Mouse (Mus musculus): ENCODE measurements around the gene Immp2l. TPM values are rescaled to one million over a fixed set of nuclear protein-coding genes. Genes with fewer than 3 reads are reported as not detected.

Gene Immp2l
- total RNA-seq, 2 experiments from 2014 or later = 21.7 to 26.0 TPM

DNA sequence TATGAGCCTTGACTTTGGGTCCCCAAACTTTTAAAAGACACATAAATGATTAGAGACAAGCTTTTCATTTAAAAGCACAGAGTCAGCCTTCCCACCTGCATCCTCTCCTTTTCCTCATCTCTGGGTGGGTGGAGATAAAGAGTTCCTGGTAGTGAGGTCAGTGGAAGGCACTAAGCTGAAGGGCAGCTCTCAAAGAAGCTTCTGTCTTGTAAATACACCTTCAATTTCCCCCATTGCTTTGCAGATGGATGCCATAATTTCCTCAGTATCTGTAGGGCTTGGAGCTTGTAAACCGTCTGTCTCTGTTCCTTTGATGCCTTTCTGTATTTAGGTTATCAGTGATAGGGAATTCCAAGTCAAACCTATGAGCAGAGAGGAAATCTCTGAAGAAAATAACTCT lies 362.8 kb downstream of the Immp2l start:
- DNase-seq (ENCODE audit: low spot score) = no peak
- intact Hi-C loops (cut with DNase I) = no loop called here

- intact Hi-C loops (cut with DNase I) = no loop called here
- DNase-seq (ENCODE audit: low spot score) = no peak
Observed at GRCm38 (mm10) chr12:41394231-41394630, 370.3 kb downstream of the Immp2l start.

GRCm38 (mm10) chr12:41401136-41401535 lies 377.2 kb downstream of the Immp2l start:
- no peak for DNase-seq (ENCODE audit: low spot score)
- intact Hi-C loops (cut with DNase I) = no loop called here

DNA sequence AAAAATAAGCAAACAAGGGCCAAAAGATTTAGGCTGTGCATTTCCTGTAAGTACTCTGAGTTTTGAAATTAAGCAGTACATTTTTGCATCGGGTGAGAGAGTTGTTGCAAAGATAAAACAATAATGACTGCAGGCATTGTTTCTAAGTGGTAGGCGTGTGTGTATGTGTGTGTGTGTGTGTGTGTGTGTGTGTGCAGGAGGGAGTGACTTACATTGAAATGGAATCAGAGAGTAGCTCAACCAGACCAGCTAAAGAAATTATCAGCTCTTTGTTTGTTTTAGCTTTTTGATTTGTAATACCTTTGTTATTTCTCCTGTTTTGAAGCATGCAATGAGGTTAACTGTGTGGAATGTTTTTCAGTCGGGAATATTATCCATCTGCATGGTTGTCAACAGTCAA lies 378.0 kb downstream of the Immp2l start:
- DNase-seq (ENCODE audit: low spot score) = no peak
- intact Hi-C loops (cut with DNase I) = no loop called here

DNA sequence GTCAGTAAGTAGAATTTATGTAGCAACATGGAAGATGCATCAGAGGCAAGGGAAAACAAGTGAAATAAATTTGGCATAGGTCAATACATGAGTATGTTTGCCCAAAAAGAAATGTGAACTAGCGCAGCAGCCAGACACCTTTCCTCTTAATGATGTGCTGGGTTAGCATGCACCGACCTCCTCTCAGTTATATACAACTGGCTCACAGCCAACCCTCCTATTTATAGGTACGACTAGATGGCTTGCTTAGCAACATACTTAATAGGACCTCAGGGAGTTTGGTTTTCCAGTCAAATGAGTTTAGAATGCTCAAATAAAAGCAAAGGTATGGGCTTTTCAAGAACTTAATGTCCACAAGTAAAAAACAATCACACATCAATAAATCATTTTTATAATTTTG lies 385.5 kb downstream of the Immp2l start:
- DNase-seq (ENCODE audit: low spot score) = no peak
- intact Hi-C loops (cut with DNase I) = no loop called here

DNA sequence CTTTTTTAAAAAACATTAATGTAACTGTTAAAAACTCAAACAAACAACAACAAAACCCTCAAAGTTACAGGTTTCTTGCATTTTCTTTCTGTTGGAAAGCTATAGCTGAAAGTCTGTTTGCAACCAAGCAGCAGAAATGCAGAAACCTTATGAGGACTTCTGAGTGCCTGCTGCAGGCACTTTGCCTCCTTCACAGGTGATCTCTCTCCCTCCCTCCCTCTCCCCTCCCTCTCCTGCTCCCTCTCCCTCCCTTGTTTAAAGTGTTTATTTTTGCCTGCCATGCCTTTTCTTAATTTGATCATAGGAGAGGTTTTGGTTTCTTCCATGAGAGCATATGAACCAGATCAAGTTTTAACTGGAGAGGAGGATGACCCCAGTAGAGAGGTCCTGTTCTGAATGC lies 392.7 kb downstream of the Immp2l start:
- no peak for DNase-seq (ENCODE audit: low spot score)
- intact Hi-C loops (cut with DNase I) = no loop called here

GRCm38 (mm10) chr12:41417099-41417498 lies 393.2 kb downstream of the Immp2l start:
- DNase-seq (ENCODE audit: low spot score) = no peak
- intact Hi-C loops (cut with DNase I) = no loop called here

GRCm38 (mm10) chr12:41417961-41418360 lies 394.1 kb downstream of the Immp2l start:
- intact Hi-C loops (cut with DNase I) = no loop called here
- DNase-seq (ENCODE audit: low spot score) = no peak

DNA sequence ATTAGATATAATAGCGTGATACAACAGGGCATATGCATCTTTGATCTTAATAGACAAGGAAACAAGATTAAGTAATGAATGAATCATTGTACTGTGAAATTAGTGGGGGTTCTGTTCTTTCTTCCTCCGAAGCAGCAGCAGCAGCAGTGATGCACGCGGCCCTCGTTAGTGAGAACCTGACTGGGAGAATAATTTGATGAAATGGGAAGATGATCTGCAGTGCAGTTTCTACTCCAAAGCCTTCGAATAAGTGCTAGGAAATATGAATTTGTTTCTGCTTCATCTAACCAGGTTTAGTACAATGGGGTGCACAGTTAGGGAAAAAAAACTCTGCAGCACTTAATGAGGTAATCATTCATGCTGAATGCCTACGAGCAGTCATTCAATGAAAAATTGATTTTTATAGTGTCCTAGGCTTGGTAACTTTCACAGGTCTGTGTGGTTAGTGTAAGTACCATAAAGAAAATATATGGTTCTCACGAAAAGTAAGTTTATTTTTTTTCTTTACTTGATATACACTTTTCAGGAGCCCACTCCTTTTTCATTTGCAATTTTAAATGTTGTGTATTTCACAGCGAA lies 401.3 kb downstream of the Immp2l start:
- DNase-seq (ENCODE audit: low spot score) = no peak
- intact Hi-C loops (cut with DNase I) = no loop called here

DNA sequence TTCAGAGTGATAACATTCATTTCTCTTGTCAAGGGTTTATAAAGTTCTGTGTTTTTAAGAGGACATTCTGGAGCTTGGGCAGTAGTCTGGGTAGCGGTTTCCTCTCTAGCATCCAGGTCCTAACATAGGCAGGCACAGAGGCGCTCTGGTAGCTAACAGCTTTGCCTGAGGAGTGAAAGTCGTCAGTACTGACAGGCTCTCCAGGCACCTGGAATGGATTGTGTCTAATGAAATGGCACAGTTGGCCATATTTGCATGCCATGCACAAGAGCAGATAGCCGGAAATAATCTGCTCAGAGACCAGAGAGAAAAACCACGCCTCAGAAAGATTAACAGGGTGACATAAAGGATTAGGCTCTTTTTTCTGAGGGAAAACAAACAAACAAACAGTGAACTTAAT lies 403.6 kb downstream of the Immp2l start:
- DNase-seq (ENCODE audit: low spot score) = no peak
- intact Hi-C loops (cut with DNase I) = no loop called here

GRCm38 (mm10) chr12:41428806-41429205 lies 404.9 kb downstream of the Immp2l start:
- DNase-seq (ENCODE audit: low spot score) = no peak
- intact Hi-C loops (cut with DNase I) = no loop called here

DNA sequence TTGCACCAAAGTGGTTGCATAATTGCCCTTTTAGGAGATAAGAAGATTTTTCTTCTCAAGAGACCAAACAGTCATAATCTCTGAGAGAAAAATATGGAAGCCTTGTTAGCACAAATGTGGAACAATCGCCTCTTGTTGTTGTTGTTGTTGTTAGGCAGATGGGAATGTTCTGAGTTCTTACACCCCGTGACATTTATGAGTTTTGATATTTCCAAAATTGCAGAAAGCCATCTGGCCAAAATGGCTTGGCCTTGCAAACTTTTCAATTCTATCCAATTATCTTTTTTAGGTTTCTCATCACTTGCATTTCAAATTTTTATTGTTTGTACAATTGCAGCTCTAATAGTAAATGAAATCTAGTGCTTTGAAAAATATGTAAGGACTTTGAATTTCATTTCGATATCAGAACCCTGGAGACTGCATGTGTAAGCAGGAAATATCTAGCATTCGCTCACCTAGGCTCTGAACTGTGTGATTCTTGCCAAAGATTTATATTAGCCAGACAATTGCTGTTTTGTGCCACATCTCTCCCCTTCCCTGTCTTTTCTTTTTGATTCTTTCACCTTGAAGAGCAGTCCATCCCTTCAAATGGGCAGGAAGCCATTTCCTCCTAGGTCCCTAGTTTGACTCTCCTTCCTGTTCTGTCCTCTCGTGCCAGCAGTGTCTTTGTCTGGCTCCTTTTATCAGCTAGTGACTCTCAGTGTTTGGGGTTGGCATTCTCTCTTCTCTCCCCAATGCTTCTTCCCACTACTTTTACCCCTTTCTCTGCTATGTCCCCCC lies 412.5 kb downstream of the Immp2l start:
- intact Hi-C loops (cut with DNase I) = no loop called here
- DNase-seq (ENCODE audit: low spot score) = no peak

GRCm38 (mm10) chr12:41438446-41438845 lies 414.6 kb downstream of the Immp2l start:
- intact Hi-C loops (cut with DNase I) = no loop called here
- no peak for DNase-seq (ENCODE audit: low spot score)

DNA sequence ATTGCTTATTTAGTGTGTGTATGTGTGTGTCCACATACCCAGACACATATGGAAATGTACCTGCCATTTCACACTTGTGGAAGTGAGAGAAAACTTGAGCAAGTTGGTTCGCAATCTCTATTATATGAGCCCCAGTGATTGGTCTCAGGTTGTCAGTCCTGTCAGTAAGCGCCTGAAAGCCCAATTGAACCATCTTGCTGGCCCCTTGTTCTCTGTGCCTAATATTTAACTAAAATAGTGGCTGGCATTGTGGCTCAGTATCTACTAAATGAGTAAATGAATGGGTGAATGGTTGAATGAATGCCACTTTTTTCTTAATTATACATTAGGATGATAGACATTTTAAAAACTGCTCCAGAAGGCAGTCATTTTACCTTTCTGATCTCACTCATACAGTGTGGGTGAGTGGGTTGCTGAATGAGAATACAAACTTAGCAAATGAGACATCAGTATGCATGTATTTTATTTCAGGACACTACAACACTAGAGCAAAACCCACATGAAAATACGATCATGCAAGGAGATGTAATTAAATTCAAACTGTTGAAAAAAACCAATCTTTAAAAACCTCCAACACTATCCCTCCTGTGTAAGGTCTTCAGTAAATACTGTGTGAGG lies 444.6 kb downstream of the Immp2l start:
- intact Hi-C loops (cut with DNase I) = no loop called here

DNA sequence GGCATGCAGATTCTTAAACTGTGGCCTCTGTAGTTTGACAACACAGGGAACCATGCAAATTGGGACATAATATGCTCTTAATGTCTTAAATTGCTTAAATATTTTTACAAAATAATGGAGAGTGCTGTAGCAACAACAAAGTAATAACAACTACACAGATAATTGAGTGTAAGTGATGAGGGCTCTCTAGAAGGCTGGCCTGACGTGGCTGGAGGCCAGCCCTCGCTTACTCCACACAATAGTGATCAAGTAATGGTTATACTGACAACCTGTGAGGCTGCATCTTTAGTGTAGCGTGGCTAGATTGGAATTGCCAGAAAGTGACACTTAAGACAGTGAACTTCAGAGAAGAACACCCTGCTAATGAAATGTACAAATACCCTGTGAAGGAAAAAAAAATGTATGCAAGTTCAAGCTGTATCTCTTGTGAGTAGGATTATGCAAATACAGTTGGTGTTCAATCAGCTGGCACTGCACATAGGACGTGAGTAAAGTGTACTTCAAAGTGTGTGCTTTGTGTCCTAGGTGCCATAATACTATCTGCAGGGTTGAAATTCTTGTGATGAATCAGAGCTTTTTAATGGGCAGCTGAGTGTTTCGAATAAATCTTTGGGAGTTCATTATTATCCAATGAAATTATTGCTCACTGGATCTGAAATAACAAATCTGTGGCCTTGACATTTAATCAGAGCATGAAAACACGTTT lies 445.4 kb downstream of the Immp2l start:
- intact Hi-C loops (cut with DNase I) = no loop called here

More for the DNA sequence above, 444.6 kb downstream of the Immp2l start:
- no peak for DNase-seq (ENCODE audit: low spot score)

DNA sequence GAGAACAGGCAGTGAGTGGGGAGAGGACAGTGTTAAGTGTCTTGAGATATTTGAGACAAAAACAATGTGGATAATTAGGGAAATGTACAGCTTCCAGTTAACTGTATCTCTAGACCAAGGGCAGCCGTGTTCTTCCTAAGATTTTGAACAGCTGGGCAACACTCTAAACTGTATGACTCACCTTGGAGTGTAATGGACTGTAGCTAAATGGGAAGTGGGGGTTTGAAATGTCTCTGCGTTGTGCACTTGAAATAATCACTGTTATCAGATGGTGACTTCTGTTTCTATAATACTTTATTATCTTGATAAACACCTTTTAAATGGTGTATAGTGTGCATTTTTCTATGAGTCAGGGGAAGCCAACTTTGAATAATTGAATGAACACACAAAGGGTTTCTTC lies 457.6 kb downstream of the Immp2l start:
- intact Hi-C loops (cut with DNase I) = no loop called here

More for the DNA sequence above, 445.4 kb downstream of the Immp2l start:
- DNase-seq (ENCODE audit: low spot score) = no peak

GRCm38 (mm10) chr12:41483091-41483592 lies 459.3 kb downstream of the Immp2l start:
- no peak for DNase-seq (ENCODE audit: low spot score)
- intact Hi-C loops (cut with DNase I) = no loop called here

More for the DNA sequence above, 457.6 kb downstream of the Immp2l start:
- no peak for DNase-seq (ENCODE audit: low spot score)

DNA sequence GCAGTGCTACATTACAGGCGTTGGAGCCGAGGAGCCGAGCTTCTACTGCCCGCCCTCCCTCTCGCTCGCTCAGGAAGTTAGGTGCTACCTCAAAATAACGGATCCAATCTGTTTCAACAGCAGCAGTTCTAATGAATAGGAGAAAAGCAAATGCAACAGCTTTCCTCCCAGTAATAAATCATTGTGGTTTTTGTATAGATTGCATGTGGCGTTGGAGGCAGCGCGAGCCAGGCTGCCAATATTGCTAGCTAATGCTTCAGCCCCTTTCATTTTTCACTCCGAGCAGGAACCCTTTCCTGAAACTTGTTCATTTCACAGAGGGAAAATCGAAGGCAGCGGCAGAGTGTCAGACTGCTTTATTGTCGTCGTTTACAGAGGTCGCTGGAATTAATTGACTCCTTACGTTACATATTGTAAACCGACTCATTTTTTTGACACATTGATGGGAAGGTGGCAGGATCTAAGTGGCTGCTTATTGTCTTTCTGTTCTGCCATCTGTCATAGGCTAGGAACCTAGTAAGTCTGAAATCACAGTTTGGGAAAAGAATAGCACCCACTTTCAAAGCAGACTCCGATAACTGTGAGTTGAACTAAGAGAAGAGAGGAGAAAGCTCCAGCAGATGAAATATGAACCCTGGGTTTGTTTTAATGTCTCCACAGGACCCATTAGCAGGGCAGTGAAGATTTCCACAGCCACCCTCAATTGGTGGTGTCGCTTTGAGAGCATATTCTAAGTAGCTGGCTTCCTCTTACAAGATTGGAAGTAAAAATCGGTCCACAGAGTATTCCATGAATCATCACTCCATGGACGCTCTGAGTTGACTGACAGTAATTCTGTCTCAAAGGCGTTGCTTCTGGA lies 459.9 kb downstream of the Immp2l start:
- intact Hi-C loops (cut with DNase I) = no loop called here
- DNase-seq (ENCODE audit: low spot score) = no peak

GRCm38 (mm10) chr12:41484689-41485511 lies 461.0 kb downstream of the Immp2l start:
- no peak for DNase-seq (ENCODE audit: low spot score)
- intact Hi-C loops (cut with DNase I) = no loop called here
